Mouse (Mus musculus) stomach, postnatal 0 days (tissue): ENCODE results near the gene Stk38.

Source experiments
- CTCF ChIP-seq: IDR thresholded peaks from 2 replicates; pipeline ENCODE4 v1.5.1; 2016; ENCODE audit warnings: antibody characterized with exemption, low read depth, mild to moderate bottlenecking, moderate library complexity
- EP300 ChIP-seq: optimal IDR thresholded peaks from 2 replicates; pipeline ENCODE3; 2016; ENCODE audit warnings: antibody characterized with exemption

DNA sequence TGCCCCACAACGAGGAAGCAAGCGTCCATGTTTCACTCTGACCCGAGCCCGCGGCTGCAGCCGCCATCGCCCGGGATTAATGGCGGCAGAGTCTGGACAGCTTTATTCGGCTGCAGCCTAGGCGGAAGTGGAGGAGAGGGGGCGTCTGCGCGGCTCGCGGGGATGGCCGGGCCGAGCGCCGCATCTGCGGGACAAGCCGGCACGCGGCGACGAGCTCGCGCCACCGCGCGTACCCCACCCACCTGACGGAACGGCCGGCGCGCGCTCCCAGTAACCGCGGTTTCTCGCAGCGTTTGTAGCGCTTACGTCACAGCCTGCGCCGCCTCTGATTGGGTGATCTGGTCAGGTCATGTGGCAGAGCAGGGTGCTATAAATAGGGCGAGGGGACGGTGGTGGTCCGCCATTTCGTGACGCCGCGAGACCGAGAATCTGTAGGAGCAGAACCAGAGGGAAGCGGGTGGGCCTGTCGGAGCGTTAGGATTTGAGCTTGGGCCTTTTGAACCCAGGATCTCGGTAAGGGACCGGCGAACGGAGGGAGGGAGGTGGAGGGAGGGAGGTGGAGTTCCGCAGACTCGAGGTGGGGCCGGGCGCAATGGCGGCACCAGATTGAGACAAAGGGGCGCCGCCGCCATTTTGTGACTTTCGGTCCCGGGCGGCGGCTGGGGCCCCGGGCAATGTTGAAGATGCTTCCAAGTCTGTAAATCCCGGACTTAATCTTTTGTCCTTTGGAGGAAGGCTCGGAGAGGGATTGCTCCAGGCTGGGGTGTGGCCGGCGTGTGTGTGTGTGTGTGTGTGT, 24.7 kb upstream of the Stk38 start, which contains the start of gene Srsf3:
- TF ChIP-seq CTCF: no peak
- peak; percentile 86 for TF ChIP-seq EP300
